Mouse (Mus musculus) forebrain, embryonic 15.5 days (tissue): ENCODE data around the gene Them7. TPM values are rescaled to one million over a fixed set of nuclear protein-coding genes. Genes with fewer than 3 reads are reported as not detected.

ENCODE experiments used
- ATAC-seq: fragments of 200-750 bp; cut with Nextera tagmentation; replicated peaks from 2 replicates; pipeline ENCODE4 v1.8.0; 2017; ENCODE audit warnings: mild to moderate bottlenecking, moderate TSS enrichment, moderate library complexity
- H3K27ac ChIP-seq: fragments of 300-500 bp; sonication (generic); replicated peaks from 2 replicates; pipeline ENCODE4 v1.5.1; 2015; ENCODE audit warnings: mild to moderate bottlenecking, inconsistent platforms
- H3K27me3 ChIP-seq: fragments of 300-500 bp; sonication (generic); 2 replicates; pipeline ENCODE4 v1.6.1; 2015; ENCODE audit warnings: inconsistent platforms
- H3K36me3 ChIP-seq: fragments of 300-500 bp; sonication (generic); 2 replicates; pipeline ENCODE4 v1.6.1; 2015; ENCODE audit warnings: mild to moderate bottlenecking, inconsistent platforms
- H3K4me1 ChIP-seq: fragments of 300-500 bp; sonication (generic); 2 replicates; pipeline ENCODE4 v1.6.1; 2015; ENCODE audit warnings: inconsistent platforms
- H3K4me2 ChIP-seq: fragments of 300-500 bp; sonication (generic); replicated peaks from 2 replicates; pipeline ENCODE4 v1.6.1; 2015; ENCODE audit warnings: mild to moderate bottlenecking, inconsistent platforms
- H3K4me3 ChIP-seq: fragments of 300-500 bp; sonication (generic); 2 replicates; pipeline ENCODE4 v1.5.1; 2015; ENCODE audit warnings: mild to moderate bottlenecking, inconsistent platforms
- H3K9ac ChIP-seq: fragments of 300-500 bp; sonication (generic); replicated peaks from 2 replicates; pipeline ENCODE4 v1.6.1; 2015; ENCODE audit warnings: mild to moderate bottlenecking, inconsistent platforms
- H3K9me3 ChIP-seq: fragments of 300-500 bp; sonication (generic); 2 replicates; pipeline ENCODE4 v1.6.1; 2016; ENCODE audit warnings: inconsistent platforms
- WGBS: fragments of 180-500 bp; shearing (Covaris S2); methylation state at CpG from one replicate; pipeline ENCODE4 v1.1.7; 2015; ENCODE audit warnings: mixed read lengths; 5-methylcytosine and 5-hydroxymethylcytosine counted together
- polyA plus RNA-seq: library from polyadenylated mRNA; unstranded; fragments of >200 nt; fragmentation: Nextera tagmentation; extraction: Ambion mirVana; gene quantifications from 2 replicates; pipeline ENCODE4 v1.2.1, GENCODE M21; 2015

Gene Them7
- polyA plus RNA-seq, 1 experiment from 2014 or later, result not detected

DNA sequence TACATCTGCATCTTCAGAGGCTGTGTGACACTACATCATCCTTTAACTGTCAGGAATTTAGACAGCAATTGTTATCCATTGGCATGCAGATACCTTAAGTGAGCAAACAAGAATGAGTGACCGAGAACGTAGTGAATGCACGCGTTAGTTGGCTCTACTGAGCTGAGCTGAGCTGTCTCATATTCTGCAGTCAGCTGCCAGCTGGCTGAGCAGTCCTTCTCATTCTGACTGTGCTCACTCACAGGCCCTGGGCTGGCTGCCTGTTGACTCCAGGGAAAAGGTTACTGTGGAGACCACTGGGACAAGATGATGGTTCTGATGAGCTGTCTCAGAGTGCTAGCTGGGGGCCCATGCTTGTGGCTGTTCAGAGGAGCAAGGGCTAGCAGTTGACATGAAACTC, 184.4 kb downstream of the Them7 start:
- H3K27me3 ChIP-seq, result no peaks in the 10 kb centered on the region
- WGBS, result 46% methylated on average over 4 of the region's 4 CpGs
- no peak overlapping the region for H3K27ac ChIP-seq
- no peak overlapping the region for H3K4me3 ChIP-seq
- no peaks in the 10 kb centered on the region for H3K36me3 ChIP-seq
- ATAC-seq, result 0 out of 2 replicates have a peak, but pooled peaks have one; percentile 51
- H3K4me2 ChIP-seq, result no peak overlapping the region
- no peak overlapping the region for H3K9ac ChIP-seq
- H3K9me3 ChIP-seq, result no peaks in the 10 kb centered on the region
- H3K4me1 ChIP-seq, result no peaks in the 10 kb centered on the region

DNA sequence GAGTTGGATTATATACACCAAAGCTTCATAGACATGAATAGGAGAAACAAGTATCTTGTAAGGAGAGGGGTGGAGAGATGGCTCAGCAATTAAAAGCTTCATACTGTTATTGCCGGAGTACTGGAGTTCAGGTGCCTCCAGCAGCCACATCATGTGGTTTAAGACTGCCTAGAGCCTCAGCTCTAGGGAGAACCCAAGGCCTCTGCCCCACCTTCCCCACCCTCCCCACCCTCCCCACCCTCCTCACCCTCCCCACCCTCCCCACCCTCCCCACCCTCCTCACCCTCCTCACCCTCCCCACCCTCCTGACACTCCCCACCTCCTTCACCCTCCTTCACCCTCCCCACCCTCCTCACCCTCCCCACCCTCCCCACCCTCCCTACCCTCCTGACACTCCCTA, 185.1 kb downstream of the Them7 start:
- no peak overlapping the region for H3K4me3 ChIP-seq
- H3K9me3 ChIP-seq, result no peaks in the 10 kb centered on the region
- H3K36me3 ChIP-seq, result no peaks in the 10 kb centered on the region
- H3K27me3 ChIP-seq, result no peaks in the 10 kb centered on the region
- H3K4me1 ChIP-seq, result no peaks in the 10 kb centered on the region
- no peak for ATAC-seq
- no peak overlapping the region for H3K4me2 ChIP-seq
- H3K27ac ChIP-seq, result no peak overlapping the region
- 82% methylated on average over 1 of the region's 1 CpGs for WGBS
- no peak overlapping the region for H3K9ac ChIP-seq

DNA sequence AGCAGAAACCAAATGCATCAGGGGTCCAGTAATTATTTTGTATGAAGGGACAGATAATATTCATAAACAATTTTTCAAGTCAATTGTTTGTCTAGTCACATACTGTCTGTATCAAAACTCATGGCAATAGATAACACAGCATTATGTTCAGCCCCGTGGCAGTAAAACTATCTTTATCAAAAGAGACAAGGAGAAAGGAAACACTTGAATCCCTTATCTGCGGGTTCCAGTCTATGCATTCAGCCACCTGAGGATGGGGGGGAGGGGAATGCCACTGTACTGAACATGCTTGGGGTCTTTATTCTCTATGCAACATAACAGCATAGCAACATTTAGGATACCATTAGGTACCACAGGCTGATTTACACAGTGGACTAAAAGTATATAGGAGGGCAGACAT, 190.2 kb downstream of the Them7 start:
- WGBS, result 87% methylated on average over 2 of the region's 2 CpGs
- H3K36me3 ChIP-seq, result no peaks in the 10 kb centered on the region
- H3K4me1 ChIP-seq, result peaks cover 22% of the 10 kb centered on the region
- no peaks in the 10 kb centered on the region for H3K27me3 ChIP-seq
- no peak overlapping the region for H3K4me2 ChIP-seq
- no peaks in the 10 kb centered on the region for H3K9me3 ChIP-seq
- H3K4me3 ChIP-seq, result no peak overlapping the region
- ATAC-seq, result no peak
- no peak overlapping the region for H3K9ac ChIP-seq
- no peak overlapping the region for H3K27ac ChIP-seq

DNA sequence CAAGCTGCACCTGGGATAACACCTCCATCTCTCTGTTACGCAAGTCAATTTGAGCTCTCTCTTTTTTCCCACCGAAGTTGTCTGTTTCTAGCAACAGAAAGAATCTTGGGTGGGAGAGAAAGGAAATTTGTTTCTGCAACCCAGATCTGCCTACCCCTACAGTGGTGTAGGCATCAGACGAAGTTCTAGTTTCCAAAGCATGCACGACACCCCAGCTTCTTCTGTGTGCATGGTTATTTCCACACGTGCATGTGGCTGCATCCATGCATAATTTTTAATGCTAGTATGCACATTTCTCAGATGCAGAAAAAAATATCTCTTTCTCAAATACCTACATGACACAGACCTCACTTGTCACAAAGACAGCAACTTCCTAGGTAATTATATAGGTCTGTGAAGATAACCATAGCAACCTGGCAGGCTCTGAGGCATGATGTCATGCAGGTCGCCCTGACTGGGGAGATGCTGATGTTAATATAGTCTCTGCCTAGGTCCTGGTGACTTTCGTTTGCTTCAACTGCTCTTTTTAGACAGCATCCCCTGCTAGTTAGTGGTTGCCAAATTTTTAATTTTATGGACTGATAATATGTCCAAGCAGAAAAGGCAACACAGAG, 192.0 kb downstream of the Them7 start:
- no peaks in the 10 kb centered on the region for H3K27me3 ChIP-seq
- H3K4me2 ChIP-seq, result no peak overlapping the region
- WGBS, result 41% methylated on average over 7 of the region's 7 CpGs
- no peak overlapping the region for H3K4me3 ChIP-seq
- peak overlapping the region; percentile 45 for H3K27ac ChIP-seq
- no peaks in the 10 kb centered on the region for H3K9me3 ChIP-seq
- peak; percentile 73 for ATAC-seq
- no peak overlapping the region for H3K9ac ChIP-seq
- H3K36me3 ChIP-seq, result no peaks in the 10 kb centered on the region
- H3K4me1 ChIP-seq, result peaks cover 22% of the 10 kb centered on the region

DNA sequence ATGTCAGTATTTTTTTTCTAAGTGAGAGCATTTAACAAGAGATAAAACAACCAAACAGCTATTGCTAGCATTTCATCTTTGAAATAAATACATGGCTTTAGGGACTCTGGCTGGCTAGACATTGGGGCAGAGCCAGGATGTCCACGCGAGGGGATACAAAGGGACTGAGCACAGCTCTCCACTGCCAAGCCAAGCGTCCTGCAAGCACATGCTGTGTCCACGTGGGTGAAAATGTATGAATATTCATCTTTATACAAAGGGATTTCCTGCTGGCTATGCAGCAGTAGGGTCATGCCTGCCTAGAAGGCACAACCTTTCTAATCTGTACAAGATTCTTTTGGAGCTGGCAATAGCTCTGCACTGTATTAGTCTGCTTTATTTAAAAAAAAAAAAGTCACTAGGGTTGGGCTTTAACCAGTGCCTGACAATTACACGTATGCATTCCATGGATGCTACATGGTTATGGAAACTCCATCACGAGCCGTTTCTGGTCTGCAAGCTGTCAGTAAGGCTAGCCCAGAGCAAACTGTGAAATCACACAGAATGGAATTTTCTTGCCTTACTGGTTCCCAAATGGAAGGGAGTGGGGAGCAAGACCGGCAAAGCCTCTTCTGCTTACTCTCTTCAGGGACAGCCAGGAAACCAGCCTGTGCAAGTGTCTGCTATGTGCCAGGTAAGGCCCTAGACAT, 192.7 kb downstream of the Them7 start:
- no peaks in the 10 kb centered on the region for H3K9me3 ChIP-seq
- no peaks in the 10 kb centered on the region for H3K36me3 ChIP-seq
- 31% methylated on average over 8 of the region's 8 CpGs for WGBS
- H3K9ac ChIP-seq, result no peak overlapping the region
- ATAC-seq, result peak; percentile 56
- H3K4me1 ChIP-seq, result peaks cover 22% of the 10 kb centered on the region
- no peaks in the 10 kb centered on the region for H3K27me3 ChIP-seq
- peak overlapping the region; percentile 45 for H3K27ac ChIP-seq
- H3K4me3 ChIP-seq, result no peak overlapping the region
- H3K4me2 ChIP-seq, result no peak overlapping the region

DNA sequence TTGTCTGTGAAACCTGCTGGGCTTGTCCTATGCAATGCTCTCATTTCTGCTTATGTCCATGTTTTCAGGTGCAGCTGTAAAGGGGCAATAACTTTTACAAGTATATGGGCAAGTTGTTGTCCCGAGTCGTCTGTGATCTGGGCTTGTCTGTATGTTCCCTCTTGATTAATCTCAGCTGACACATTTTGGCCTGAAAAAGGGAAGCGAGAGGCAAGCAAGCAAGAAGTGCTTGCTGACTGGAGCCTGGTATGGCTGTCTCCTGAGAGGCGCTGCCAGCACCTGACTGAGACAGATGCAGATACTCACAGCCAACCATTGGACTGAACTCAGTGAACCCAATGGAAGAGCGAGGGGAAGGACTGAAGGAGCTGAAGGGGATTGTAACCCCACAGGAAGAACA, 193.5 kb downstream of the Them7 start:
- peaks cover 22% of the 10 kb centered on the region for H3K4me1 ChIP-seq
- H3K9ac ChIP-seq, result no peak overlapping the region
- no peak overlapping the region for H3K27ac ChIP-seq
- H3K4me3 ChIP-seq, result no peak overlapping the region
- H3K36me3 ChIP-seq, result no peaks in the 10 kb centered on the region
- 92% methylated on average over 5 of the region's 5 CpGs for WGBS
- no peak overlapping the region for H3K4me2 ChIP-seq
- H3K9me3 ChIP-seq, result no peaks in the 10 kb centered on the region
- H3K27me3 ChIP-seq, result no peaks in the 10 kb centered on the region
- no peak for ATAC-seq

DNA sequence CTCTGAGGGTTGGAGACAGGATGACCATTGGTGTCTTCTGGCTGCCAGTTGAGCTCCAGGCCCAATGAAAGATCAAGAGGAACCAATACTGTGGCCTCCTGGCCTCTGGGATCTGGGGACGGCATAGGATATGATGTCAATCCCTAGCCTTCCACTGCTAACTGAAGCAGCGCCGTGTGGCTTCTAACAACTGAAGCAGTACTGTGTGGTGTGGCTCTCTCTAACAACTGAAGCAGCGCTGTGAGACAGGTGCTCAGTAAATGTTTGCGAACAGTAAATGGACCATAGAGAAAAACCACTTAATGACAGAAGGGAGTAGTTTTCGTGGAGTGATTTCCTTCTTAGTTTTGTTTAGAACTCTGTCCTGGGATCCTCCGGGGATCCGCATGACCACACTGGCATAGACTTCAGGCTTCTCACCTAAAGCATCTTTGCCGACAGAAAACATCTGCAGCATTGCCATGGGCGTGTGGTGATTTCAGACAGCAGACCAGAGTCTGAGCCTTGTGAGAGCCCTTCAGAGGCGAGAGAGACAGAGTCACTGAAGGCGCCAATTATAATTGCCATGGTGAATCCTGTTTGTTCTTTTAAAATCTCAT, 194.6 kb downstream of the Them7 start:
- WGBS, result 92% methylated on average over 12 of the region's 12 CpGs
- H3K36me3 ChIP-seq, result no peaks in the 10 kb centered on the region
- no peak for ATAC-seq

DNA sequence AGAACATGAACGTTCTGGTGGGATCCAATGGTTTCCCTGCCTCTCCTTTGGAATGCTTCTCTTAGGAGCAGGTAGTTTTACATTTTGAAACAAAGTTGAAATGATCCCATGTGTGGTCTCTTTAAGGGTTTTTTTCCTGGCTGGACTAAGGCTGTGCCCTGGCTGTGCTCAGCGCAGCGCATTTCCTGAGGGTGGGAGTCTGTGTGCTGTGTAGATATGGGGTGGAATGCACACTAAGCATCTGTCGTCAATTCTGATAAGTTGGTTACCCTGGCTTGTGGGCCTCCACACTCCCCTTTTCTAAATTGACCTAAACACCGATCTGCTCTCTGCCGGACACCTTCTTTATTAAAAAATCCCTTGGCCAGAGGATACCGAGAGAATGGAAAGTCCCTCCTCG, 203.3 kb downstream of the Them7 start:
- ATAC-seq, result 0 out of 2 replicates have a peak, but pooled peaks have one; percentile 14

More for the DNA sequence above, 194.6 kb downstream of the Them7 start:
- Histone ChIP-seq H3K27me3 (no peaks in the 10 kb centered on the region), H3K4me1 (peaks cover 22% of the 10 kb centered on the region), H3K9me3 (no peaks in the 10 kb centered on the region), H3K4me2 (no peak overlapping the region), H3K27ac (no peak overlapping the region), H3K9ac (no peak overlapping the region), H3K4me3 (no peak overlapping the region)

DNA sequence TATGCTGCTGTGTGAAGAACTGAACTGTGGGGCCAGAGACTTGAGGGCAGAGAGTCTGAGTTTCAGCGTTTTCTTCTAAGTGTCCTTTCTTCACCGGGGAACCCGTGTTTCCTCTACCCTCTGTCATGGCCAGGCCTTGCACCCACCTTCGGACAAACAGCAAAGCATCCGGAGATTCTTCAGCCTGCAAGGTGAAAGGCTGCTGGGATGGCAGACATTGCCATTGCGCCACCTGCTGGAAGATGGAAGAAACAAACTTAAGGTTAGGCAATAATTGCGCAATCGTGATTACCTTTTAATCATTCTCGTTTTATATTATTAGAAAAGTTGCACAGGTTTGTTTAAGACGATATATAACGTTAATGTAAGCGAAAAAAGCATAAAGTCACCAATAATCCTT, 203.9 kb downstream of the Them7 start:
- H3K4me3 ChIP-seq, result no peak overlapping the region
- ATAC-seq, result peak; percentile 62
- no peaks in the 10 kb centered on the region for H3K9me3 ChIP-seq
- 5% methylated on average over 12 of the region's 12 CpGs for WGBS
- no peaks in the 10 kb centered on the region for H3K4me1 ChIP-seq
- H3K36me3 ChIP-seq, result no peaks in the 10 kb centered on the region
- H3K27me3 ChIP-seq, result 0 out of 2 replicates have a peak, but pooled peaks cover 5% of the 10 kb centered on the region
- no peak overlapping the region for H3K27ac ChIP-seq
- no peak overlapping the region for H3K4me2 ChIP-seq
- H3K9ac ChIP-seq, result no peak overlapping the region

More for the DNA sequence above, 203.3 kb downstream of the Them7 start:
- Histone ChIP-seq H3K4me3 (no peak overlapping the region), H3K4me2 (no peak overlapping the region), H3K9me3 (no peaks in the 10 kb centered on the region), H3K4me1 (no peaks in the 10 kb centered on the region), H3K9ac (no peak overlapping the region), H3K27me3 (0 out of 2 replicates have a peak, but pooled peaks cover 5% of the 10 kb centered on the region), H3K36me3 (no peaks in the 10 kb centered on the region), H3K27ac (no peak overlapping the region)
- WGBS, result 79% methylated on average over 8 of the region's 8 CpGs

DNA sequence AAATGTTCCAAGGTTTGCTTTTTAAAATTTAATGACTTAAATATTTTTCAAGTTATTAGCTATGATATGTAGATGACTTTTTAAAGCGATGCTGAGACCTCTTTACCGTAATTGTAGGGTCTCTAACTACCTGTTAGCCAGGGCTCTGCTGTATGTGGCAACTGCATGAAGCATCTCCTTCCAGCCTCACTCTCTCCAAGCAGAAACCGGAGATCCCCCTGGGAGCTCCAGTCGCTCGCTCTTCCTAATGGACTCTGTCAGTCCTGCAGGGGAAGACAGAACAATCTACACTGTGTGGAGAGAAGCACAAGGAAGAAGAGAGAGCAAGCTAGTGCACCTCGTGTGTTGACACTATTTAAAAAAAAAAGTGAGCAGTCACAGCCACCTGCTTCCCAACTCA, 204.3 kb downstream of the Them7 start:
- Histone ChIP-seq H3K36me3 (no peaks in the 10 kb centered on the region), H3K27me3 (0 out of 2 replicates have a peak, but pooled peaks cover 5% of the 10 kb centered on the region), H3K27ac (no peak overlapping the region), H3K9me3 (no peaks in the 10 kb centered on the region), H3K4me1 (no peaks in the 10 kb centered on the region), H3K4me3 (no peak overlapping the region), H3K4me2 (no peak overlapping the region), H3K9ac (no peak overlapping the region)
- peak; percentile 27; the same call in 1 of the 2 replicates for ATAC-seq
- 30% methylated on average over 6 of the region's 6 CpGs for WGBS
